Mouse (Mus musculus) kidney, adult 2 months (tissue): ENCODE measurements at regions not wholly inside any gene's neighbourhood (a gene's known extent, or its start where the extent isn't known, plus 50 kb on each side); places are given as distances from the start of the nearest gene placed in this dataset.

Source experiments
- CTCF ChIP-seq: fragments of 200-500 bp; conservative IDR thresholded peaks from 2 replicates; pipeline ENCODE4 v1.5.1; 2011; ENCODE audit warnings: low read depth, mild to moderate bottlenecking, control low read depth, low read length, moderate library complexity, mixed read lengths; ENCODE audit not compliant: insufficient read depth, insufficient read length
- POLR2A ChIP-seq: fragments of 200-500 bp; IDR thresholded peaks from one replicate; pipeline ENCODE4 v1.6.1; 2011; ENCODE audit warnings: low read depth, low read length, control low read depth

- TF ChIP-seq POLR2A (no peak), CTCF (no peak)
These were observed 125.2 kb upstream of the Tent5a start for GRCm38 (mm10) chr9:85452196-85452857.
